Mouse (Mus musculus): ENCODE results near the gene Eefsec.

The Eefsec gene

DNA sequence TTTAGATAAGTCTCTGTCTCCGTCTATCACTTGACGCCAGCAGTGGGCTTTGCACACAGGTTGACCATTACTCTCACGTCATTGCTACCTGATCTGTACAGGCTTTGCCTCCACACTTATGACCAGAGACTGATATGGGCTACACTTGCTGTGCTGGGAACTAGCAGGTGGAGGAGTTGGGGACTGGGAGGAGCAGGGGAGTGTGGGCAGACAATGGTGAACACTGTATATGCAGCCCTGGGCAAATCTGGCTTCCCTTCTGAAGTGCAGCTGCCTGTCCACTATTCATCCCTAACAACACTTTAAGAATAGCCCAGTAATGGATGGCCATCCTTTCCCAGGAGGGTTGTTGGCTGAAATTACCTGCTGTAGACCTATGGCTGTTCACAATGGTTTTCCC lies 103.4 kb downstream of the Eefsec start:
- DNase-seq (ENCODE audit: low spot score): no peak

DNA sequence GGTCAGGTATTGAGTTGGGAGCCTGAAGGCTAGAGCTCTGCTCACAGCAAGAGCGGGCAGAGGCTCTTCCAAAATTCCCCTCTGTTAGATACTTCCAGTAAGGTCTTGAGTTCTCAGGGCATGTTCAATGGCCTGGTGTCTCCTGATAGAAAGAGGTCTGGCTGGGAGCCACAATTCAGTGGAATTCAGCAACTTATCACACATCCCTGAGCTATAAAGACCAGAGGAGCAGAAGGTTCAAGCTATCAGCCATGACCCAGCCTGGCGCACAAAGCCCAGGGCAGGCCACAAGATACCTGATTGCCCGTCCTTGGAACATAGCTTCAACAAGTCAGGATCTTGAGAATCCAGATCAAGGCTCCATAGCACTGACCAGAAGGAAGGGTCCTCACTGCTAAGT lies 105.2 kb downstream of the Eefsec start:
- DNase-seq (ENCODE audit: low spot score): no peak

DNA sequence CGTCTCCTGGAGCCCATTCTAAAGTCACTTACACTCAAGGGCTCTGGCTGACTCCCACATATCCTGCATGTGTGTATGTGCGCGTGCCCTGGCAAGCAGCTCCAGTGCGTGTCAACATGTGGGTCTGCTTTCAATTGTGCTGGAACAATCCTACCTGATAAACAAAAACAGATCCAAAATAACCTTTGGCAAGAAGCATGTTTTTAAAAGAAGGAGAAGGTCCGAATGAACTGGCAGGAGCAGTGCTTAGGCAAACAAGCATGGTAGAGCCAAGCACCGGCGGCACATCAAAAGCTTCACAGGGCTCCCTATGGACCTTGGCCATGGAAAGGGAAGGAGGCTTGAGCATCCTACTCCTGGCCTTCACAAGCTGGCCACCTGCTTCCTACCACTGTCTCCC lies 105.6 kb downstream of the Eefsec start:
- no peak for DNase-seq (ENCODE audit: low spot score)

DNA sequence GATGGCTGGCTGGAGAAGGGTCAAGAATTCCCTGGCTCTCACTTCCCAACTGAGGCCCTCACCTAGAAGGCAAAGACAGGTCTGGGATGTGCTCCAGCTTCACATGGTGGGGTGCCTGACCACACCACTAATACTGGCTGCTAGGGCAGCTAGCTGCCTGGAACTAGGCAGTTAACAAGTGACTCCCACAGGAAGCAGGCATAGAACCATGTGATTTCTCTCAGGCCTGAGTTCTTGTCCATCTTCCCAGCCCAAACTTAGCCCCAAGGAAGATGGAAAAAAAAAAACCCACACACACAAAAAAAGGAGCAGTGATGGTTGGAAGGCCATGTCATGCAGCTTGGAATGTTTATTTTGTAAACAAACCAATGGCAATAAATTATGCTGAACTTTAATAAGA lies 117.0 kb downstream of the Eefsec start:
- DNase-seq (ENCODE audit: low spot score): no peak

DNA sequence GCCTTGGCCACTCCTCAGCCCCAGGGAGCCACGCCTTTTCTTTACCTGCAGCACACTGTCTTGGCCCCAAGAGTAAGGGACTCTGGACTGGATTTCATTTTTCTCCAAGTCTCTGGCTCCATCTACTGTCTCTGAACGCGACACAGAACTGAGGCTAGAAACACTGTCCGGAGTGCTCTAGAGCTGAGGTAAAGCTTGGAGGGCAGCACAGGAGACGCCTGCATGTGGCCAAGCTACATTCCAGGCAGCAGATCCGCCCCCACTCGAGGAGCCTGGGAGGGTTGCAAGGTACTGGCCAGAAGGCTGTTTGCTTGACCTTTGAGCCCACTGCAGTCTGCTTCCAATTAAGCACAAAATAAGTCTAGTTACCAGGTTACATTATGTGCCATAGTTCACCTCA lies 124.5 kb downstream of the Eefsec start:
- no peak for DNase-seq (ENCODE audit: low spot score)

DNA sequence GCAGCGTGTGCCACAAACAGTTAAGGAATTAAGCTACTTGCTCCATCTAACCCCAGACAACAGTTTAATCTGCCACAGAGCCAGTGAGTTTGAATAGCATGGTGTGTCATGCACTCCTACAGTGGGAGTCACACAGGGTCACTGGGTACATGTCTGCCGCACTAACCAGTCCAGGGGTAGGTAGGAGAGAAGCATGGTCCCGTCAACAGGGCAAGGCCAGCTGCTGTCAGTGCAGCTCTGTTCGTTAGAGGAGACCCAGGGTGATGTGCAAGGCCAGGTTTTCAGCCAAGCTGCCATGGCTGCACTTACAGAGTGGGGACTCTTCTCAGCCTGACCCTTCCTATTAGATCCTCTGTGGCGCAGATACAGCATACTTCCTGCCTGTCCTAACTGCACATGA lies 125.1 kb downstream of the Eefsec start:
- DNase-seq (ENCODE audit: low spot score): no peak

DNA sequence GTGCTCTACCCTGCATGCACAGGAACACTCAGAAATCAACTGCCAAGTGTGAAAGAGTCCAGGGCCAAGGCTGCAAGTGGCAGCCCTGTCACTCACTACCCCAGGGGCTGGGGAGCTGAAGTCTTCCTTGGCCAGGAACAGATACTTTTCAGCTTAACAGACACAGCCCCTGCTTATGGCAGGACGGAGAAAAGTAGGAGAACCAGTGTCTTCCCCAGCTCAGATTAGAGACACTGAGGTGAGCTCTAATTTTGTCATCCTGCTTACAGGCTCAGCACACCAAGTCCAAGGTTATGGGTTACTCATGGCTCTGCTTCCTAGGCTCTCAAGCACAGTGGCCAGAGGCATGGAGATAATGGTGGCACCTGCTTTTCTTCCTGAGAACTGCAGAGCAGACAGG lies 126.6 kb downstream of the Eefsec start:
- DNase-seq (ENCODE audit: low spot score): no peak

DNA sequence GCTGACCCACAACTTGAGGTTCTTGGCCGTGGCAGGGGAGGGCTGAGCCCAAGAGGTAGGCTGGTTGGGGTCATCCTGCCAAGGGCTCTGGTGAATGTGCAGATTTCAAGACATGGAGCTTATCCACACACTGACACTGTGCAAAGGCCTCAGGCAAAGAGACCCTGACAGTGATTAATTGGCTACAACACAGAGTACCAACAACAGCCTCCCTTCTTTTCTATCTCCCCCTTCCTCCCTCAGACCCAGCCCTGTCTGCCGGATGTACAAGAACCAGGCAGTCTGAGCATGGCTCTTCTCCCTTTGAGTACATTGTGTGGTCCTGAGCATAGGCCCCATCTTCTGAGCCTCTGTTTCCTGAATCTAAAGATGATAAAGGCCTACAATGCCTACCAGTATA lies 131.0 kb downstream of the Eefsec start:
- DNase-seq (ENCODE audit: low spot score): no peak

DNA sequence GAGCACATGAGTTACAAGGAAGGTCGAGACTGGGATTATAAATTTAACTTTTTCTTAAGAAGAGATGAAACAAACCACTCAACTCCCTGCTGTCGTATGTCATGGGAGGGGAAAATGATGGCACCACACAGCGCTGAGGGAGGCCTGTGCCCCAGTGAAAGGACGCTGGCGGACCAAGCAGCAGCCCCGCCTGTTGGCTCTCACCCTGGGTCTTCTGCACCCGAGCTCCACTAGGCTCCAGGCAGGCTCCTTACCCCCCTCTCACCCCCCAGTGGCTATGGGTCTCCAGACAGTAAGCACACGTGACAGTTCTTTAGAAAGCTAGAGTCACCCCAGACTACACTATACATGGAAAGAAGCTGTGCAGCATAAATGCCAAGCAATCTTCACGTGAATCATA lies 132.4 kb downstream of the Eefsec start:
- DNase-seq (ENCODE audit: low spot score): no peak

DNA sequence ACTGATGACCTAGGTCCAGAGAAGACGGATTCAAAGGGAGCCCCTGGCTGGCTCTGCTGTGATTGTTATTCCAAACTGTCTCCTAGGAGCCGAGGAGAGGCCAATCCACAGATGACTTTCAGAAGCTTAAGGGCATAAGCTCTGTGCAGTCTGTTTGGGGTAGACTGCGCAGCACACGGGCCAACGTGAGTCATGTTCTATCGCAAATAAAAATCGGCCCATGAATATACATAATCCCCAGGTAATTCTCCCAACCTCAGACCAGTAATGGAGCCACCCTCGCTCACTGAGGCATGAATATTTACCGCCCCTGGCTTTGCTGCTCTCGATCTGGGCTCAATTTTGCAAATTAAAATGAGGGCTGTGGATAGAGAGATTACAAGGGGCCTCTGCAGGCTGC lies 134.7 kb downstream of the Eefsec start:
- DNase-seq (ENCODE audit: low spot score): no peak

DNA sequence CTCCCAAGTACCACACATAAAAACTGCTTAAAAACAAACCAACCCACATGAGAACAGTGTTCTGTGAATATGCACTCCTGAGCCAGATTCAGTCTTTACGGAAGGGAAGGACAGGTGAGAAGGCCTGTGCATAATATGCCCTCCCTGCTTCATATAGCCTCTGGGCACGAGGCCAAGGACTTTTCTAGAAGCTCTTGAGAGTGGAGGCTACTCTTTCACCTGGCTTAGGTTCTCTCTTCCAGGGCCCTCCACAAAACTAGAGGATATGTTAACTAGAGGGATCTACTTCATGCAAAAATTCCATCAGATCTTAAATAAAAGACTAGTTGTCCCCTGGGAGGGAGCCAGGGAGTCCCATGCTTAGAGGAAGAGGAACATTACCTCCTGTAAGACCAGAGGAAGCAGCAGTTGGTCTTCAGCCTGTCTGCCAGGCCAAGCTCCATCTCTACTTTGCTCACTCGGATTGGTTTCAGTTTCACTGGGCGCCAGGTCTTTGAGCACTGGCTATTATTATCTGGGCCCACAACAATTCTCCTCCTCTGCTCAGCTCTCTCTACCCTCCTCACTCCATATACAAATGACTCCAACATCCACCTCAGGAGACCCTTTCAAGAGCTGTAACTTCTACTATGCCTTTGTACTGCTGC lies 140.1 kb downstream of the Eefsec start:
- DNase-seq (ENCODE audit: low spot score): no peak

DNA sequence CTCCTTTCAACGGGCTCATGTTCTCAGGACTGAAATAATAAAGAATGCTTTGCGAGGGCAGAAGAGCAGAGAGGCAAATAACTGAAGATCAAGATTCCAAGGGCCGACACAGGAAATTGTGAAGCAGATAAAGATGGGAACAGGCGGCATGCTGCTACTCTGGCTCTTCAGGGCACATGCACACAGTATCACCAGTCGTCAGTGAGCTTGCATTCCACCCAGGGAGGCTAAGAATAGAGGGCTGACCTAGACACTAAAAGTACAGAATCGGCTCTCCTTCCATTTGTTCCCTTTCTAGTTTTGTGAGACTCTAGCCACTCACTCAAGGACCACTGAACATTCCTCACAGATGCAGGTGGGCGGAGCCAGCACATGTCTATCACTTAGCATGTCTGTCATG lies 145.1 kb downstream of the Eefsec start:
- no peak for DNase-seq (ENCODE audit: low spot score)

DNA sequence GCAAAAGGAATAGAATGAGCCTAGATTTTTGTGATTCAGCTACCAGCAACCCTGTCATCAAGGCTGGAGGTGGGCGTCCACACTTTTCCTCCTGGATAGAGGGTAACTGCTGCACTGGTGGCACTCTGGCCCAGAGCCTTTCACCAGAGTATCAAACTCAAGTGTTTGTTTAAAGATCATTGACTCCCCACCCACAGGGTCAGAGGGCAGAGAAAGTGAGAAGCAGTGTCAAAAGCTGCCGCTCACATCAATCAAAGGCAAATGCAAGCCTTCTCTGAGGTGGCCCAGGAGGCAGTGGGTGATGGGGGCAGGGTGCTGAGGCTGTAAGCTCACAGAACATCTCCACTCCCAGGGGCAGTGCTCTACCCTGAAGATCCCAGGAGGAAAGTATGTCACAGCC lies 146.8 kb downstream of the Eefsec start:
- DNase-seq (ENCODE audit: low spot score): no peak

DNA sequence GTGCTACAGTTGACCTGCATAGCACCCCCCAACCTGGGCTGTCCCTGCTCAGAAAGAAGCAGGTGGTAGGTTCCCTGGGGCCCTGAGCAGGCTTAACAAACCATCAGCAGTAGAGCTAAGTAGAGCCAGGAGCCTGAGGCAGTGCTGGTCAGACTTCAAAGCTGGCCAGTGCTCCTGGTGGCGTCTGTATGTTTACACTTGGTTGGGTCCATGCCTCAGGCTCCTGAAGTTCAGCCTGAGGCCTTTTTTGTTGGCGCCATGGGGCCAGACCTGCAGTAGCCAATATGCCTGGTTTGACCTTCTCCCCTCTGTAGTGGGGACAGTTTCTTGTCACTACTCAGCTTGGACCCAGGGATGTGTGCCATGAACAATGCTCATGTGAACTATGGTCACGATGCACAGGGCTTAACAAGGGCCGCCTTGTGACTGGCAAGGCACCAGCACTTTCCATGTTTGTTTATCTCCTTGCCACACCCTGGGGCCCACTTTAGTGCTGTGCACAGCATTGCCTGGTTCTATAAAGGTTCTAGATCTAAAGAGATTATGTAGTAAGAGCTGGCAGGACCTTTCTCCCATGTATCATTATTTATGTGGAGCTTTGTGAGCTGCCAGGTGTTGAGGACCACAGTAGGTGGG lies 153.9 kb downstream of the Eefsec start:
- no peak for DNase-seq (ENCODE audit: low spot score)

DNA sequence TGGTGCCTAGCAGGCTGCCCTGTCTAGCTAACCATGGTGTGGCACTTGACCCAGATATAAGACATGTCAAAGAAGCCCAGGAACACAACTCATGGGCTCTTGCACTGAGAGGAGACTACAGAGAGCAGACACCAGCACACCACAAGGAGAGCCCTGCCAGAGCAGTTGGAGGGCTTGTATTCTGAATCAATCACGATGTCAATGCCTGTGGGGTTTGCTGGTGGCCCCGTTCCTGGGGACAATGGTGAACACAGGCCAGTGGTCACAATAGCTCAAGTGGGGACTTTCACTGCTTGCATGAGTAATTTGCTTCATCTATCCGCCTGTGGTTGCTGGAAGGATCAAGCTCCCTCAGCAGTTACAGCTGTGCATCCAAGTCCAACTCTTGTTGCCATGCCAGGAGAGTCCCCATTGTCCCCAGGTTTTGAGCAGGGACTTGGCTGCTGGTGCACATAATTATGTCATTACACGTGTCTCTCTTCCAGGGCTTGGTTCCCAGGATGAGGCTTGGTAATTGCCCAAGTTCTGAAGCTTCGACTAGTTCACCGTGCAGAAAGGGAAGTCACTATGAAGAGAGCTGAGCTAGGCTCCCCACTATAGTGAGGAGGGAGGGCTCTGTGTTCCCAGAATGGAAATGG lies 156.1 kb downstream of the Eefsec start:
- no peak for DNase-seq (ENCODE audit: low spot score)

DNA sequence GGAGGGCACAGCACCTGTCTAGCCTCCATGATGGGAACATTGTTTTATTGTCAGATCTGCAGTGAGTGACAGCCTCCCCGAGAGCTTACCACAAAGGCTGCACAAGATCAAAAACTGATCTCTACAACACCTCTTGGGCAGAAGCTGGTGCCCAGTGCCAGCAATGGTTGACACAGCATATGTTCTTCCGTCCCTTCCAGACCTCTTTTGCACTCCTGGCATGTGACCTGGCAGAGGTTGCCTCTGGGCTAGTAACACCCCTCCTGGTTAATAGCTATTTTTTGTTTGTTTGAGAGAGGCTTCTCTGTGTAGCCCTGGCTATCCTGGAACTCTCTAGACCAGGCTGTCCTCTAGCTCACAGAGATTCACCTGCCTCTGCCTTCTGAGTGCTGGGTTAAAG lies 168.2 kb downstream of the Eefsec start:
- no peak for DNase-seq (ENCODE audit: low spot score)

DNA sequence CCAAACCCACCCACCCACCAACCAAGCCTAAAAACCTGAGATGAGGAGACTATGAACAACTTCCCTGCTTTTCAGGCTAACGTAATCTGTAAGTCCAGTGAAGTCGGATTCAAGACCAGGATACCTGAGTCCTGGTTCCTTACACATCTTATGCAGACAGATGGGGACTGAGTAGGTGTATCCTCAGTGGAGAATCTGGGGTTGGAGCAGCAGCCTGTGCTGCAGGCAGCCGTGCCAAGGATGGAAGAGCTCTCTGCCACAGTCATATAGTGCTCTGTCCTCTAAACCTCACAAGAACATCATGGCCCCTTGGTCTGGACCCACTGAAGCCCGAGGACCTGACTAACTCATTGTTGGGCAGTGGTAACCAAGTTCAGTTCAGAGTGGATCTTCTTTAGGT lies 169.1 kb downstream of the Eefsec start:
- DNase-seq (ENCODE audit: low spot score): no peak

DNA sequence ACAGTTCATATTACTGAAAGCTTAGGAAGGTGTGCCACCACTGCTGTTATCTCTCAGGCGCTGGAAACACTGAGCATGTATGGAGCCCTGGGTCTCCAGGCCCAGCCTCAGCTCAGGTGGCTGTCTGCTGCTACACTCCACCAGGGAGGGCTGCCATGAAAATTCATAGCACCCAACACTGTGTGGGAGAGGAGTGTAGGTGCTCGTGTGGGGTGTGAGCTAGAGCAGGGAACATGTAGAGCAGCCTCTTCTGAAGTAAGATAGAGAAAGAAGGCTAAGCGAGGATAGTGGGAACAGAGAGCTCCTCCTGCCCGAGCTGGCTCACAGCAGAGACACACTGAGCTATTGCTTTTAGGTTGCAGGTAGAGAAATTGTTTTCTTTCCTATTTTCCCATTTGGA lies 170.1 kb downstream of the Eefsec start:
- DNase-seq (ENCODE audit: low spot score): no peak

DNA sequence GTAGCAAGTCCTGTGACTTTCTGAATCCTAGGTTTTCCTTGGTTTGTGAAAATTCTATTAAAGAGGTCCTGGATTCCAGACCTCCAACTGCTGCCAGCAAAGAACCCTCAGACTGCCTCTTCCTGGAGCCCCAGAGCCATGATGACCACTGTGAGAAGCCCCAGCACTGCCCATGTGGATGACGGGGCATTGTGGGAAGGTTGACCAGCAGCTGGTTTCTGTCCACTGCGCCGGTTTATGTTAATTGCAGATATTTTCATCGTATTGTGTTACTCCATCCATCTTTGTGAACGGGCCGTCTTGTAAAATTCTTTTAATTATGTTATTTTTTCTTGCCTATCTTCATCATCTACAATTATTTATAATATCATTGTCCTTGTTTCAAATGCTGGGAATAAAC lies 171.7 kb downstream of the Eefsec start:
- DNase-seq (ENCODE audit: low spot score): no peak

DNA sequence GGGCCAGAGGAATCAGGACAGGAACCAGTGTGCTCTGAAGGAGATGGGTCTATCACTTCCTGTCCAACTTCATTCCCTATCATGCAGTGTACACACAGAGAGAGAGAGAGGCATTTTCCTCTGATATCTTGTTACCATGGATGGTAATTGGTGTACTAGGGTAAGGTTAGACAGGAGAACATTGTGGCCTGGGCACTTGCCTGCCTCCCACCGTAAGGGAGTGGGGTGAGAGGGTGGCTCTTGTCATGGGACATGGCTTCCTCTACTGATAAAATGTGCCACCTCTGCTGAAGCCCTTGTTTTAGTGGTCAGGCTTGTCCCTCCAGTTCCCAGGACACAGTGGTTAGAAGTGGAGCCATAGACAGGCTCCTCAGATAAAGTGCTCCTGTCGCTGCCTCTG lies 178.4 kb downstream of the Eefsec start:
- no peak for DNase-seq (ENCODE audit: low spot score)

DNA sequence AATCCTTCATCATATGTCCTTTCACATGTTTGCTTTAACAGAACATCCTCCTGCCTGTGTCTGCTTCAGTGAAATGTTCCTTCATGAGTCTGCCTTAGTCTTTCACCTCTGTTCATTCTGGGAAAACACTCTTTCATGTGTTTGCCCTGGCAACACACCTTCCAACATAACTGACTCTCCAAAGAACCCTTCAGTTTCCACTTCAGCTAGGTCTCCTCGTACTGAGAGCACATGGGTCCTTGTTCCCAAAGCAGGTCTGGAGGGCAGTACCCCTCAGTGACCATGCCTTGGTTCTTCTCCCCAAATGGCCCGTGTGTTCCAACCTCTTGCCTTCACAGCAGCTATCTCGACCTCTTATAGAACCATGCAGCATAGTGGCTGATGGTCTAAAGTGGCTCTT lies 179.3 kb downstream of the Eefsec start:
- no peak for DNase-seq (ENCODE audit: low spot score)

DNA sequence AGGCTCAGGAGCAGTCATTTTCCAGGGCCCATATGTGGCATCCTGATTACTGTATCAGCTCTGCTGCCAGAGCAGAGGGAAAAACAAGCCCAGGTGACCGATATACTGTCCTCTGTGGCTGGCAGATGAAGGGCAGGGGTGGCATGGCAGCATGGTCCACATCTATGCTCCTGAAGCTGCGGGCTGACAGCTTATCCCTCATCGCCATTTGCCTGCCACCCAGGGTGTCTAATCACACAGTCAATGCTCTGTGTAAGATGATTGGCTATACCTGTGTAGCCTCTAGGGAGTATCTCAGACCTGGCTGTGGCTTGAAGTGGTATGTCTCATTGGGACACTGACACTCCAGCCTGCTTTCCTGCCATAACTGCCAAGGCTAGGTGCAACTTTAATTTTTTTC lies 180.3 kb downstream of the Eefsec start:
- no peak for DNase-seq (ENCODE audit: low spot score)

DNA sequence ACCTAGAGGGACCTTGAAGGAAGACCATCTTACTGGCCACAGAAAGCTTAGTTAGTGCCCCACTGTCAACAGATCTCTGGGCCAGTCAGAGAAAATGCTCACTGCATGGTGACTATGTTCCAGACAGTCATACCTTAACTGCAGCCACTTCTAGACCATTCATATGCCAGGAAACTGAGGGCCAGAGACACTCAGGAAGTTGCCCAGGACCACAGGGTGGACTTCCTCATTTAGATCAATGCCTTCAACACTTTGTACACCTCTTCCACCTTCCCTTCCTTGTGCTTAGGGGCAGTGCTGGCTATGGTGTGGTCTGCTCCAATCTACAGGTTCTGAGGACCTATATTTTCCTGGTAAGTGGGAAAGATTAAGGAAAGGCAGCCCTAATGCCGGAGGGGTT lies 181.0 kb downstream of the Eefsec start:
- no peak for DNase-seq (ENCODE audit: low spot score)

DNA sequence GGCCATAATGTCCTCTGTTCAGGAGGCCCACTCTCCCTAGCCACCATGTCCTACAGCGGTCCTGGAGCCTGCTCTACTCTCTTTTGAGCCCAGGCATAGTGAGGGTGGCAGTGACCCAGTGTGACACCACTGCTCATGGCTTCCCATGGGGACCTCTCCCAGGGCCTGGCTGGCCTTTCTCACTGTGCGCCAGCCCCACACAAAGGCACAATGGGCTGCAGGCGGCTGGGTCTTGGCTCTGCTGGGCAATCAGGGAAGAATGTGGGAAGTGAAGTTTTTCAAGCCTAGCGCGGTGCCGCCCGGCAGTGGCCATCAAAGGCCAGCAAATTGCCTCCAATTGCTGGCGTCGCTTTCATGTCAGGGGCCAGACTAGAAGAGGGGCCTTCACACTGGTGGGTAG lies 184.2 kb downstream of the Eefsec start:
- no peak for DNase-seq (ENCODE audit: low spot score)
